Mouse (Mus musculus): ENCODE measurements around the gene Lrig1. TPM values are rescaled to one million over a fixed set of nuclear protein-coding genes. Genes with fewer than 3 reads are reported as not detected.

Gene Lrig1
- polyA plus RNA-seq, 1 experiment, result 7.4 TPM

- H3K4me3 ChIP-seq (ENCODE audit: extremely low read depth, insufficient read depth, insufficient read length), result no peak overlapping the region
- TF ChIP-seq CTCF (IDR thresholded peaks at IDR 0.05; ENCODE audit: extremely low read depth, insufficient read depth, insufficient read length, insufficient replicate concordance) (no peak), POLR2A (IDR thresholded peaks at IDR 0.05; ENCODE audit: low read depth, low read length) (no peak)
- H3K27me3 ChIP-seq (ENCODE audit: control insufficient read depth, insufficient read depth, low read length), result no peaks in the 10 kb centered on the region
- H3K36me3 ChIP-seq (ENCODE audit: control insufficient read depth, insufficient read depth, low read length), result no peaks in the 10 kb centered on the region
- peaks cover 13% of the 10 kb centered on the region; the same call in 1 of the 2 replicates for H3K4me1 ChIP-seq (ENCODE audit: control insufficient read depth, insufficient read depth, insufficient read length)
- peak overlapping the region; percentile 65 for H3K27ac ChIP-seq (ENCODE audit: insufficient read depth, low read length)
- WGBS, result 44% methylated on average over 4 of the region's 4 CpGs
- no peak for DNase-seq (ENCODE audit: low read depth in 1 of 2, low spot score in 2 of 2)
These were observed 65.7 kb downstream of the Lrig1 start for GRCm38 (mm10) chr6:94634274-94634673.

DNA sequence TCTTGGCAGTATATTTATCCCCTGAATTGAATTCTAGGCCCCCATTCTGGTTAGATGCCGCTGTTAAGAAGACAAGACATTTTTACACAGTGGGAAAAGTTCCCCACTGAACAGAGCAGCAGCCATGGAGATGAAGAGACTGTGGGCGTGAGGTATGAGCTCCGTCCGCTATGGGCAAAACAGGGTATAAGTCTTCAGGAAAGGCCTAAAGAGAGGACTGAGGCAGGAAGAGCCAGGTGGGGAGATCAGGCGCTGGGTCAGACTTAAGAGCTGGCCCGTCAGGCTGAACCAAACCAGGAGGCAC, 68.2 kb downstream of the Lrig1 start:
- 93% methylated on average over 6 of the region's 6 CpGs for WGBS
- Histone ChIP-seq H3K4me3 (ENCODE audit: extremely low read depth, insufficient read depth, insufficient read length) (no peak overlapping the region), H3K27ac (ENCODE audit: insufficient read depth, low read length) (no peak overlapping the region), H3K36me3 (ENCODE audit: control insufficient read depth, insufficient read depth, low read length) (no peaks in the 10 kb centered on the region), H3K27me3 (ENCODE audit: control insufficient read depth, insufficient read depth, low read length) (no peaks in the 10 kb centered on the region), H3K4me1 (ENCODE audit: control insufficient read depth, insufficient read depth, insufficient read length) (peaks cover 13% of the 10 kb centered on the region; the same call in 1 of the 2 replicates)
- no peak for TF ChIP-seq CTCF (IDR thresholded peaks at IDR 0.05; ENCODE audit: extremely low read depth, insufficient read depth, insufficient read length, insufficient replicate concordance)
- no peak for TF ChIP-seq POLR2A (IDR thresholded peaks at IDR 0.05; ENCODE audit: low read depth, low read length)
- DNase-seq (ENCODE audit: low read depth in 1 of 2, low spot score in 2 of 2), result no peak

GRCm38 (mm10) chr6:94631051-94631778, 68.7 kb downstream of the Lrig1 start:
- peaks cover 13% of the 10 kb centered on the region; the same call in 1 of the 2 replicates for H3K4me1 ChIP-seq (ENCODE audit: control insufficient read depth, insufficient read depth, insufficient read length)
- WGBS, result 91% methylated on average over 7 of the region's 7 CpGs
- no peak for DNase-seq (ENCODE audit: low read depth in 1 of 2, low spot score in 2 of 2)
- H3K36me3 ChIP-seq (ENCODE audit: control insufficient read depth, insufficient read depth, low read length), result no peaks in the 10 kb centered on the region
- no peak overlapping the region for H3K27ac ChIP-seq (ENCODE audit: insufficient read depth, low read length)
- no peak overlapping the region for H3K4me3 ChIP-seq (ENCODE audit: extremely low read depth, insufficient read depth, insufficient read length)
- H3K27me3 ChIP-seq (ENCODE audit: control insufficient read depth, insufficient read depth, low read length), result no peaks in the 10 kb centered on the region
- TF ChIP-seq POLR2A (IDR thresholded peaks at IDR 0.05; ENCODE audit: low read depth, low read length) (no peak), CTCF (IDR thresholded peaks at IDR 0.05; ENCODE audit: extremely low read depth, insufficient read depth, insufficient read length, insufficient replicate concordance) (no peak)

DNA sequence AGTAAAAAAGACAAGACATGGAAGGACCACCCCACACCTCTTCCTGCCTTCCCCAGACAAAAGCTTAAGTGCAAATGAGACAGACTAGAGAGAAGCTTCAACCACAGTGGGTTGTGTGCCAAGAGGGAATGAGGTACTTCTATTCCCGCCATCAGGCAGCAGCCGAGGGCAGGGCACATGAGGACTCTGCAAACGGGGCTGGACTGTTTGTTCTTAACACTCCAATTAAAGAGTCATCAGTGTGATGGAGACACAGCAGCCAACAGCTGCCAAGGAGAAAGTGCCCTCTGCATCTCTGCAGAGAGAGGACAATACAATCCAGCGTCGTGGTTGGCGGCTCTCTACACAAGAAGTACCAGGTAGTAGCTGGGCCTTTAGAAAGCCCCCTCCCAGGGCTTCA, 71.2 kb downstream of the Lrig1 start:
- peaks cover 7% of the 10 kb centered on the region for H3K4me1 ChIP-seq (ENCODE audit: control insufficient read depth, insufficient read depth, insufficient read length)
- no peak overlapping the region for H3K4me3 ChIP-seq (ENCODE audit: extremely low read depth, insufficient read depth, insufficient read length)
- H3K36me3 ChIP-seq (ENCODE audit: control insufficient read depth, insufficient read depth, low read length), result no peaks in the 10 kb centered on the region
- no peak overlapping the region for H3K27ac ChIP-seq (ENCODE audit: insufficient read depth, low read length)
- TF ChIP-seq CTCF (IDR thresholded peaks at IDR 0.05; ENCODE audit: extremely low read depth, insufficient read depth, insufficient read length, insufficient replicate concordance) (no peak), POLR2A (IDR thresholded peaks at IDR 0.05; ENCODE audit: low read depth, low read length) (no peak)
- H3K27me3 ChIP-seq (ENCODE audit: control insufficient read depth, insufficient read depth, low read length), result no peaks in the 10 kb centered on the region
- 93% methylated on average over 6 of the region's 6 CpGs for WGBS
- no peak for DNase-seq (ENCODE audit: low read depth in 1 of 2, low spot score in 2 of 2)

DNA sequence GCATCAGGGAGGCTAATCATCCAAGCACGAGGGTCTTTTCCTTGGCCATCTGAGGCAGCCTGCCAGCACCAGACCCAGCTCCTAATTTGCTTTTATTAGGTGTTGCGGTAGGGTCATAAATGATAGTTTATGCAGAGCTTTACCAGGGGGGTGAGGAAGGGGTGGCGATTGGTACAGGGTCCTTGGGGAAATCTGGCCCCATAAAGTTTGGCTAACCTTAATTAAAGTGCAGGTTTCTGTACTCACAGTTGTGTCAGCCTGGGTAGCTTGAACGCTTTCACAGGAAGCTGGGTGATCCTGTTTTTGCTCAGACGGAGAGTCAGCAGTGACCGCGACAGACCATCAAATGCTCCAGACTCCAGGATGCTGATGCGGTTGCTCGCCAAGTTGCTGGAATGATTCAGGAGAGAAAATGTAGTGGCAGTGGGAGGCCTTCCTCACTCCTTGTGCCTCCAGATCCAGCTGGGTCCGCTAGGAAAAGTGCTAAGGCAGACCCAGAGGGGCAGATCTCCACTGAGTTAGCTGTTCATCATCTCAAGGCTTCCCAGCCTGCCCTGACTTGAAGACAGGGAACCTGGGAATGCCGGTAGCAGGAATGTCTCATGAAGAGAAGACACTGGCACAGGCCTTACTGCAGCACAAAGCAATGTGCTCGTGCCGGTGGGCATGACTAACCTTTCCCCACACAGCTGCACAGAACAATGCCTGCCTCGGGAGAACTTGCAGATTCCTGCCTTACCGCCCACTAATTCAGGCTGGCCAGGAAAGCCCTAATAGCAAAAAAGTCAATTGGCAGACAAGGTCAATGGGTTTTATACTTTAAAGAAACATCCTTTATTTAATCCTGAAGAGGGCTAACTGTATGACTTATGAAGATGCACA, 72.0 kb downstream of the Lrig1 start:
- WGBS, result 92% methylated on average over 15 of the region's 15 CpGs
- Histone ChIP-seq H3K36me3 (ENCODE audit: control insufficient read depth, insufficient read depth, low read length) (no peaks in the 10 kb centered on the region), H3K4me3 (ENCODE audit: extremely low read depth, insufficient read depth, insufficient read length) (no peak overlapping the region), H3K4me1 (ENCODE audit: control insufficient read depth, insufficient read depth, insufficient read length) (peaks cover 7% of the 10 kb centered on the region), H3K27ac (ENCODE audit: insufficient read depth, low read length) (no peak overlapping the region), H3K27me3 (ENCODE audit: control insufficient read depth, insufficient read depth, low read length) (no peaks in the 10 kb centered on the region)
- DNase-seq (ENCODE audit: low read depth in 1 of 2, low spot score in 2 of 2), result no peak
- TF ChIP-seq POLR2A (IDR thresholded peaks at IDR 0.05; ENCODE audit: low read depth, low read length) (no peak), CTCF (IDR thresholded peaks at IDR 0.05; ENCODE audit: extremely low read depth, insufficient read depth, insufficient read length, insufficient replicate concordance) (no peak)

- no peak for DNase-seq (ENCODE audit: low read depth in 1 of 2, low spot score in 2 of 2)
- H3K27ac ChIP-seq (ENCODE audit: insufficient read depth, low read length), result no peak overlapping the region
- peaks cover 7% of the 10 kb centered on the region for H3K4me1 ChIP-seq (ENCODE audit: control insufficient read depth, insufficient read depth, insufficient read length)
- no peaks in the 10 kb centered on the region for H3K36me3 ChIP-seq (ENCODE audit: control insufficient read depth, insufficient read depth, low read length)
- no peaks in the 10 kb centered on the region for H3K27me3 ChIP-seq (ENCODE audit: control insufficient read depth, insufficient read depth, low read length)
- no peak overlapping the region for H3K4me3 ChIP-seq (ENCODE audit: extremely low read depth, insufficient read depth, insufficient read length)
- 83% methylated on average over 2 of the region's 2 CpGs for WGBS
- TF ChIP-seq POLR2A (IDR thresholded peaks at IDR 0.05; ENCODE audit: low read depth, low read length), result no peak
- TF ChIP-seq CTCF (IDR thresholded peaks at IDR 0.05; ENCODE audit: extremely low read depth, insufficient read depth, insufficient read length, insufficient replicate concordance), result no peak
These were observed 73.2 kb downstream of the Lrig1 start for GRCm38 (mm10) chr6:94626807-94627206.

All from spleen, adult 2 months (tissue).